Mouse (Mus musculus) retina, embryonic 14.5 days (tissue): ENCODE measurements at regions not wholly inside any gene's neighbourhood (a gene's known extent, or its start where the extent isn't known, plus 50 kb on each side); places are given as distances from the start of the nearest gene placed in this dataset.

Experiments
- DNase-seq: peaks from one replicate; pipeline ENCODE4 v3.0.0-alpha.2; 2015; ENCODE audit warnings: low spot score

DNA sequence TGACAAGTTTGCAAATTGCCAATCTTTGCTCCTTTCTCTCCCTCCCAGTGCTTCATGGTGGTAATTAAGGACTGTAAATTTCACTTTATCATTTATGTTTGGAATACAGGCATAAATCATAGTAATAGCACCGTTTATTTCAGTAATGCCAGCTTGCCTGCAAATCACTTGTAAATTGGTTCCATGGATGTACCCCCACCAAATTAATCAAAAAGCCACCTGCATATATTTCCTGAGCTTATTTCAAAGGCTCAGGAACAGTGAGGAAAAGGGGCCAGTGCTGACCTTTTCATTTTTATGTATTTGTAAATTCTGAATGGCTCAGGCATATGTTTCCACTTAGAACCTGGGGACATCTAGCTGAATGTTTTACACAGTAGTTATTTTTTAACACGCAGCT lies 115.0 kb downstream of the D3Ertd751e start:
- DNase-seq = no peak

DNA sequence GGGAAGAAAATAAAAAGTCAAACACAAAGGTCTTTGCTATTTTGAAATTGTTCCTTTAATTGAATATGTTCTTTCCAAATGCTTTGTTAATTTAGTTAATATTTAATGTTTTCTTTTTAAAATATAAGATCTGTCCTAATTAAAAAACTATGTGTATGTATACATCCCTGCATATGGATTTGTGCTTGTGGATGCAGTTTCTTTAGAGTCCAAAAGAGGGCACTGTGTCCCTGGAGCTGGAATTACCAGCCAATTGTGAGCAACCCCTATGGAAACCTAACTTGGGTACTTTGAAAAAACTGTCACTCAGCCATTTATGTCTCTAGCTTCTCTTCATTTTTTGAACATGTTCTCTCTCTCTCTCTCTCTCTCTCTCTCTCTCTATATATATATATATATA lies 120.3 kb downstream of the D3Ertd751e start:
- DNase-seq = peak; percentile 5

DNA sequence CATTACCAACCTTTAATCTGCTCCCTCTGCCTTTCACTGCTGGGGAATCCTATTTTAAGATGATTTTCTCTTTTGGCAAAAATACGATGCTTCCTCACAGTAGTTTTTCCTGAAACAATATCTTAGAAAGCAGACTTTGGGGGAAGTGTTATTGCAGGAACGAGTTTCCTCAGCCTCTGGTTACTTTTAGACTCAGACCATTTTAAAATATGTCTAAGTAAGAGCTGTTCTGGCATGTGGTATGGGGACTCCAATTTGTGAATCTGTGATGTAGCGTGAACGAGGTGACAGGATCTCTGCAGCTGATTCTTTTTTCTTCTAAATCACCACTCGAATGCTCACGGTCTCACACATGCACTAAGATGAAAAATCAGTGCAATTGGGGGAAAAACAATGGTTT lies 166.5 kb downstream of the D3Ertd751e start:
- no peak for DNase-seq

DNA sequence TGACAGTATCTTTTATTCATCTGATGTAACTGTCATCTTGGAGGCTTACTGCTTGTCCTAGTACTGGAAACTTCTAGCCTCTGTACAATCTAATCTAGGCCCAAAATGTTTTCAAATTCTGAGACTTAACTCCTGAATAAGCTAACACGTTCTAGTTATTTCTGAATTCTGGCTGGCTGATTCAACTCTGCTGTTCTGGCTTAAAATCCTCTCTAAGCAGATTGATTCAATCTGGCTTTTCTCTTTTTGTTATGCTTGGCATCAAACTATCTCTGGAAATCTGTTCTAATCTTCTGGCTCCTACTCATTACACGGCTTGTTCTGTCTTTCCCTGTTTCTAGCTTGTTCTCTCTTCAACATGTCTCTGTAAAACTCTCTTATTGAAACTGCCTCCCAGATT lies 170.8 kb downstream of the D3Ertd751e start:
- DNase-seq = no peak

DNA sequence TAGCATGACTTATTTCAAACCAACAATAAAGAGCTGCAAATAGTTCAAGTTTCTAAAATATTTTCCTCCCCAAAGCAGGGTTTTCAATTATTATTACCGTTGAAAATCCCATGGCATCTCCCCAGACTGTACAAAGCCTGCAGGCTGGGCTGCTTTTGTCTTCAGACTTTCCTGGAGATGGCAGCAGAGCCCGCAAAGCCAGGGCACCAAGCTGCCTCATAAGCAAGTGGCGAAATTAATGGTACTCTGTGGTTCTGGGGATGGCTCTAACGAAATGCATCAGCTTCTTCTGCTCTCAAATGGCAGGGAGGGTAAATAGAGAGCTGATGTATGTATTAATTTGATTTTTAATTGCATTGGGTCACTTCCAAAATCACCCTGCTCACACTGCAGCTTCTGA lies 197.4 kb downstream of the D3Ertd751e start:
- DNase-seq = peak; percentile 36

DNA sequence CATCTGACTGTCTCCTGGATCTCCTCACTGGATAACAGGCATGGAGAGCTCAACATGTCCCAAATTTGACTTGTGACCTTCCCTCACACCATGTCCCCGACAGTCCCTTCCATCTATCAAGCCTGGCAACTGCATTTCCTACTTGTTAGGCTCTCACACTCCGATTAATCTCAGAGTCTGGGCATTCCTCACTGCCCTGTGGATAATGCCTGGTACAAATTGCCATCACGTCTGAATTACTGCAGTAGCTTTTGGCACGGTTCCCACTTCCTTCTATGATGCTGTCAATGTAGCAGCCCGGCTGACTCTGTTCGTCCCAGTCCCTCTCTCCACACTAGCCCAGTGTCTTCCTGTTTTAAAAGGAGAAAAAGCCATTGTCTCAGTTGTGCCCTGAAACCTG lies 200.6 kb downstream of the D3Ertd751e start:
- no peak for DNase-seq

DNA sequence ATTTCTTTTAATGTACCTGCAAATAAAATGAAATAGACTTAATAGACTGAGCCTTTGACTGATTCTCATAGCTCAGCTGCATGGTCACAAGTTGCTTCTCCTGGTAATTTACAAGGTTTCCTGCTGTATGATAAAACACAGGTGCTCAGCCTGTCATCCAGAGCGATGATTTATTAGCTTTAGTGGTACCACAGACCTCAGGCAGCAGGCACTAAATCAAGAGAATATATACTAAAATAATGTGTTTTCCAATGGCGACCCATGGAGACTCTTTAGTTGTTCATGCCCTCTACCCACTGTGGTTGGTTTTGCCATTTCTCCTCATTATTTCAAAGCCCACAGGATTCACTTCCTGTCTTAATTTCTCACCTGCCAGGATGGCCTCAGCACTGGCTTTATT lies 207.0 kb downstream of the D3Ertd751e start:
- no peak for DNase-seq

DNA sequence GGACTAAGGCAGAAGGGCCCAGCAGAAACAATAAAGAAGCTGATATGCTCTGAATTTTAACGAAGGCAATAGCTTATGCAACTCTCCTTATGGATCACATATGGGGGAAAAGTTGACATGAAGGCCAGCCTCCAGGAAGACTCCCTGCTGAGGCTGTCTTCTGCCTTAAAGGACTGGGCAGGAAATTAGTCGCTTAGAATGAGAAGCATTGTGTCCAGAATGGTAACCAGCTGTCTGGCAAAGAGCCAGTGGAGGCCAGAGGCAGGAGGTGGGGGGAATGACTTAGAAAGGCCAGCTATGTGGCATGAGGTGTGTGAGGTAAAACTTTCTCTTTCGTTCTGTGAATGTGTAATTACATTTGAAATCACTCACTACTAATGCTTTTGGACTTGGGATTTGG lies 215.0 kb downstream of the D3Ertd751e start:
- DNase-seq = no peak

DNA sequence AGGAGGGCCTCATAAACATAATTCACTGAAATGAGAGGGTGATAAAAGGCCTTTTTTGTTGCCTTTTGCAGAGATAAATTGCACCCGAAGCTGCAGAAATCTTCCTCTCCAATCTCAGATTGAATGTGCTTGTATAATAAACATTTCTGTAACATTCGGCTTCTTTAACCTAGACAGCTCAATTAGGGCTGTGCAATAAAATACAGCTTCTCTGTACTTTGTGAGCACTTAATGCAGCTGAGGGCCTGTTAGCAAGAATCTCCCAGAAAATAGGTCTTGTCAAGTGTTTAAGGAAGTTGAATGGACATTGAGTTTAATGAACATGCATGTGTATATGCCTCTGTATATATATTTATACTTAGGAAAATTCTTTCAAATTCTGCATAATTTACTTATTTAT lies 217.8 kb downstream of the D3Ertd751e start:
- no peak for DNase-seq

DNA sequence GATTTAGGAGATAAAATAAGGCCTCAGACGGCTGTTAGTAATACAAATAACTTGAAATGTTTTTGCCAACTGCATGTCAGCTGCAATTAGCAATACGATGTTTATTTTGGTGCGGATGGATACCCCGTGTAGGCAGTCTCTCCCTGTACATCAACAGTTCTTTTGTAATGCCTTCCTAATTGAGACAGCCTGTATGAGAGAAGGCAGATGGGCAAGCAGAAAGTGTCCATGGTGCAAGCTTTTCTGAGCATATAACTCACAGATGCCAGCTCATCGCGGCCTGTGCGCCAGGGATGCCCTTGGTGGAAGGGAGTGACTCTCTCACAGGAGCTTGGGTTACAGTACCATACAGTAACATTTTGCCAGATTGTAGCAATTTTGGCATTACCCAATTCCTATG lies 220.5 kb downstream of the D3Ertd751e start:
- peak; percentile 28 for DNase-seq

DNA sequence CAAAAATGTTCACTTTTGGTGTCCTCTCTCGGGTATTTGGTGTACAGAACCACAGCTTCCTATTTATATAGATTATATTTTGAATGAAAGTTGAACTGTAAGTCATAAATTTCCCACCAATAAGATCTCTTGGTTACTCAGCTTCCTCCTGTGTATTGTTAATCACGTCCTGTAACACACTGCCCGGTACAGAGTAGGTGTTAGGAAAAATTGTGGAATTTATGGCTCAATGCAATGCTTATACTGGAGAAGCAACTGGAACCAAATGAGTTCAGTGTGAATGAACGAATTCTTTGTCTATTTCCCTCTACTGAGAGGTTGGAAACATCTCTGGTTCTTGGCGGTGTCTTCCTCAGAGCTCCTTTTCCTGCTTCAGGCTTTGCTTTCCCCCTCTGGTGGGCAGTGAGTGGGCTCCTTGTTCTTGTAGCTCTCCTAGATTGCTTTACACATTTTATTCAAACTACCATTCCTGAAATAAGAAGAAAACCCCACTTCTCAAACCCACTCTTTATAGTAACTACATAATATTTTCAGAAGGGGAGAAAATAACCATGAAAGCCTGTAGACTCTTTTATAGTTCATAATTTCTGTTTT lies 264.4 kb downstream of the D3Ertd751e start:
- no peak for DNase-seq

DNA sequence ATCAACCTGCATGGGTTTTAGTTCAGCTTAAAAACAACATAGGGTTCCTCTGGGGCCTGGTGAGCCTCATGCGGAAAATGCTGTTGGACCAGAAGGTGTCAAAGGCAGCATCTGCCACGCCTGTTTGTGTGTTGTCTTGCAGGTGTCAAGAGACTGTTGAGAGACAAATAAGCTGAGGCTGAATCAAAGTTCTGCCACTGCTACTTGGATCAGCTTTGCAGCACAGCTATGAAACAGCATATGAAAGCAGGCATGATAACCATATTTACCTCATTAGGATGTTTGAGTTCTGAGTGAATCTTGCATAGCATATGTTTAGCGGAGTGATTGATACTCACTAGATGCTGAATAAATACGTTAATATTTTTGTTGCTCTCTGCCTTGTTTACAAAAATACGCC lies 280.8 kb downstream of the D3Ertd751e start:
- DNase-seq = no peak

DNA sequence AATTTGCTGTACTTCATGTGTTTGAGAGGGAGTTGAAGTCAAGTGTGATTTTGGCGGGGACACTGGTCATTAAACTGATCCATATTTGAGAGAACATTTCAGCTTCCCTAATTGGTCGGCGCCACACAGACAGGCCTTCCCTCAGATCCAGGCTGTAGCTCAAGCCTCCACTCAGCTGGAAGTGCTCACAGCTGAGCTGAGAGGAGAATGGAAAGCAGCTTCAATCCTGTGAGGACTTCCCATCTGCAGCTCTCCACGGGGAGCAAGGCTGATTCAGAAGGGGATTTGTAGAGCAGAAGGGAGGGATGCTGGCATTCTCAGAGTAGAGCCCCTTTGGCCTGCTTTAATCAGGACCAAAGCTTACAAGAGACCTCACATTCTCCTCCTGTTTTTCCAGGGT lies 297.2 kb downstream of the D3Ertd751e start:
- peak; percentile 67 for DNase-seq

DNA sequence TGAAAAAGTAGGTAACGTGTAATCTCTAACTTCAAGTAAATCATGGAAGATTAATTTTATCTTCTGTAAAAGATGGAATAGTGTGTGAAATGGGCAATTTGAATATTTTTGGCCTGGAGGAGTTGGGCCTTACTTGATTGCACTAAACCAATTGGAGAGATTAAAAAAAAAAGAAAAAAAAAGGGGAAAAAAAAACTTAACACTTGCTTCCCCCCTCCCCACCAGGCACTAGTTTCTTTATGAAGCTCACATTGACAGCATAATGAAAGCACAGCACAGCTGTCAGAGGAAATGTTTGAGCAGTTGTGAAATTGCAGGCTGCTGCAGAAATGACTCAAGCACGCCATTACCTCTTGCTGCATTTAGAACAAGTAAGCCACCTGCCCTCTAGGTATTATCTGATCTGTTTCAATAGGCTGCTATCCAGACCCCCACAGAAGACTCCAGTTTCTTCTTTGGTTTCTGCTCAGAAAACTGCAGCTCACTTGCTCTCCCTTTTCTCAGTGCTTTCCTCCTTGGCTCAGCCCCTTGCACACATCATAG lies 297.9 kb downstream of the D3Ertd751e start:
- no peak for DNase-seq

DNA sequence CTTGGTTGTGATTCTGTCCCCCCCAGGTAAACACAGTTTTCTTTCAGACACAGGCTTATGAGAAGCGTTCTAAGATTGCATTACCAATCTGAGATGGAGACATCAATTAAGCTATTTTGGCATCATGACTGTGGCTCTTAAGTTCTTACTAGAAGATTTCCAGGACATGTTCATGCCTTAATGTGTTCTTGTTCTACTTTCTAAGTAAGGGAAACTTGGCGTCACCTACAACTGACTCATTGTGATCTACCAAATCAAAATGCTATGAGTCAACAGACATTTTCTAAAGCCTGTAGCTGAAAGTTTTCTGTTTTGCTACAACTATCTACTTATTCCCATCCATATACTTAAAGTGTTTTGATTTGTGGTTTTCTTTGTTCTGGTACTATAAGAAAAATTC lies 298.5 kb downstream of the D3Ertd751e start:
- DNase-seq = no peak

DNA sequence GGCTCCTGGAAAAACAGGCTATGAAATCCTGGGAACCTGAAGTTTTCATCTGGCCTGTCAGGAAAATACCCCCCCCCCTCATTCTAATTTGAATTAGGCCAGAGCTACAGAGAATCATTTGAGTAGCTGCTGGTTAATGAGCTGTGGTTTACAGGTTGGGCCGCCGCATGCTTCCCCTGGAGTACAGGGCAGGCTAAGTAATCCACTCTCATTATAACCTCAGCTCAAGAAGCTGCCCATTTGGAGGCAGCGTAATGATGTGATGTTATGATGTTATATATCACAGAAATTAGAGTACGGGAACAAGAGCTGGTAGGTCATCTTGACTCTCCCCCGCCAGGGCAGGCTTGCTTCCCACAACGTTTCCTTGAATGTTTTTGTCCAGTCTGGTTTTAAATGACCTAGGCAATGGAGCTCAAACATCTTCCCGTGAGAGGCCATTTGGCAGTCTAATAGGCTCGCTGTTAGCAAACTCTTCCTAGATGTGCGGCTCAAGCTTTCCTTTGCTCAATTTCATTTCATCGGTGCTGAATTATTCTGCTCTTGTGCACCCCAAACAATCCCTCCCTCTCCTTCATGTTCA lies 315.0 kb downstream of the D3Ertd751e start:
- DNase-seq = peak; percentile 7

DNA sequence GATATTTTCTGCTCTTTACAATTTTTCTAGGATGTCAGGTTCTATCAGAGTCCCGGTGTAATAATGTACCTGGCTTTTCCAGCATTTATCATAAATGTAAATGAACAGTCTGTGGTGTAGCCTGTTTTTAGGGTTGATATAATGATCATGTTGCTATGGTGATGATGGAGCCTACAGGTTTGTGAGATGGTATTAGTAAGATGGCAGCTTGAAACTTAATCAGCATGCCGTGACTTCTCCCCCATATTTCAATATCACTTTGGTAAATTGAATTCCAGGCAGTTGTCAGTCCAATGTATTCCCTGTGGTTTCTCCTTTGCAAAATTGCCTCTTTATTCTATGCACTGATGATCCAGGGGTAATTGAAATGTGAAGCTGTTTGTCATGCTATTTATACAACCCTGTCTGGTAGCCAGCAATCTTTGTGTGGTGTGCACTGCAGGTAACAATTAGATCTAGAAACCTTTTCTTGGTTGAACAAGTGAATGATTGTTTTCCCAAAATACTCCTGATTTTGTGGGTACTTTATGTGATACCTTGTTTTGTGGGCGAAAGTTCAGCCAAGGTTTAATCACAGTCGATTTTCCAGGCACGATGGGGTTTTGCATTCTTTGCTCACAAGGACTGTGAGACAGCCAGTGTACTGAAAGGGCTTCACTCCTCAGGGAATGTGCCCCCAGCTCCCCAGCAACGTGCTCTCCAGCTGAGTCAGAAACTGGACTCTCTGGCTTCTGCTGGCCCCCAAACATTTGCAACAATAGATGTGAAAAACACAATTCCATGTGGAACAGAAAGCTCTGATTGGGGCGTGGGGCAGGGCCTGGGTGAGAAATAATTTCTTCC lies 322.9 kb downstream of the D3Ertd751e start:
- DNase-seq = no peak

DNA sequence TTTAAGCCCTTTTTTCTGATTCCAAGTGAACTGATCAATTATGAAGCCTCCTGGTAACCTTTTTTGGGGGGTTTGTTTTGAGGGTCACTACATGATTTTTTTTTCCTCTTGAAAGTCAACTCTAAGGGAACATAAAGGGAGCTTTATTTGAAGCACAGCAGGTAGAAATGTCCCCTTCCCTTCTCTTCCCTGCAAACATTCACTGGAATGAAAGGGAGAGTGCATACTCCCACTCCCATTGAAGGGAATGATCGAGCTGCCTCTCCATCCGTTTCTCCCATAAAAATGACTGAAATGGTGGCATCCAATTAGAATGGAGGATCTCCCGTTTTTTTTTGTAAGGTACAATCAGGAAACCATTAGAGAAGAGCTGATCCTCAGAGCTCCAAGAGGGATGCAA lies 323.6 kb downstream of the D3Ertd751e start:
- DNase-seq = no peak

DNA sequence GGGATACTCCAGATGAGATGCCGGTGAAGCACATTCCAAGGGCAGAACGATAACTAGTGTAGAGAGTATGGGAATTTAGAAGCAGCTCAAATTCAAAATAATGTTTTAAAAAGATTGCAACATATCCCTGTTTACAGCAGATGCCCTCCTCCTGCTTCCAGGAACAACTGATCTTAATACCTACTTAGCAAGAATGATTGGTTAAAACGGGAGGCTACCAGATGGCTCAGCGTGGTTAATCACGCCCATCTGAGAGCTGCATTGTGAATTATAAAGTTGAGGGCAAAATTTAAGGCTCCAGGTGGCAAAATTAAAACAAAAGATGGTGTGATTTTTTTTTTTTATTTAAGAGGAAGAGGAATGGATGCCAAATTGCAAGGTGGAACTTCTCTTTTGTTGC lies 324.6 kb downstream of the D3Ertd751e start:
- DNase-seq = no peak

DNA sequence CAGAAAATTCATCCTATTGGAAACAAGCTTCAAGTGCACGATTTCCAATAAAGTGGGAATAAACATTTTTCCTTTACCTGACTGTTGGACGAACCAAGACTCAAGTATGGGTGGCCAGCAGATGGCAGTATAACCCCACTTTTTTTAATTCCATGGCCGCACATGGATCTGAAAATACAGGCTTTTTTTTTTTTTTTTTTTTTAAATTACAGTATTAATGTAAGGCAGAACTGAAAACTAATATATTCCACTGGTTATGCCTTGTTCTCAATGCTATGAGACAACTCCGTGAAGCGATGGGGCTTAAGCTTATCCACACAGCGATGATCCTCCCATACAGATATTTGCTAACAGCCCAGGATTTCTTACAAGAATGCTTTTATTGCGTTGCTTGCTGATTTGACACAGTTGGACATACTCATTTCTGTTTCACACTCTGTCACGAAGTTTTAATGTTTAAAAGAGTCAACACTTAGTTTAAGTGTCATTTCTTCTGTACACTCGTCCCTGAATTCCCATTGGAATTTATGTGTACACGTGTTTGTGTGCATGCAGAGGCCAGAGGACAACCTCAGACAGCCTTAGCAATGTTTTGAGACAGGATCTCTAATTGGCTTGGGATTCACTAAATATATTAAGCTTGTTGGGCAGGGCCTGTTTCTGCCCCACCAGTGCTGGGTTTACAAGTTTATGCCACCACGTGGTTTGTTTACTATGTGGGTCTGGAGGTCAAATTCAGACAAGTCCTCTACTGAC lies 332.3 kb downstream of the D3Ertd751e start:
- peak; percentile 82 for DNase-seq

DNA sequence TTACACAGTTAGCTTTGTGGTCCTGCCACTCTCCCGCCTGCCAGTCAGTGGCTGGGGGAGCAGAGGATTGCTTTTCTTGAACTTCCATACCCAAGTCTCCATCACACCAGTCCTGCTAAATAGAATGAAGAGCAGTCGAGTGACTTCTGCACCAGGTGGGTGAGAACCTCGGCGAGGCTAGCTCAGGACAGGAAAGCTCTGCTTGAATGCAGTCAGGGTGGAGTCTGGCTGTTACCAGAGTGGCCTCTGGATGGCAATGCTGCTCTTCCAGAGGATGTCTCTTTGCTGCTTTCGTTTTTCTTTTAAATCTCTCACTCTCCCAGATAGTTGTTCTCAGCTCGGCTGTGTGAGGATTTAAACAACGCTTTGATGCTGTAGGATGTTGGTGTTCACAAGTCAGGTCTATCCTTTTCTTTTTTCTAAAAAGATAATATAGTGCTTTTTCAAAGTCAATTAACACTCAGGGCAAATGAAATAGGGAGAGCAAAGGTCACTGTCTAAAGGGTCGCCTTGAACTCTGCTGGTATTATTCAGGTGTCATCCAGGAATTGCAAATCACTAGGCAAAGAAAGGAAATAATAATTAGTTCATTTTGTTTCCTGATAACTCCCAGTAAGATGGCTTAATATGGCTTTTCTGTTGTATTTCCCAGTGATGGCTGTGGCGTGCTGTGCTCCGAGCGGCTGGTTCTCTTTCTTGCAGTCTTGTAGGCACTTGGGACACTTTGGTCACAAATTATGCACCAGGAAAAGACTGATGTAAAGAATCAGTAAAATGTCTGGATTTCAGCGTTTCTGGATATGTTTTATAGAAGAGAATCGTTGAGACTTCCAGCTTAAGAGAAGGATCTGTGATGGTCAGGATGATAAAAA lies 368.8 kb downstream of the D3Ertd751e start:
- peak; percentile 85 for DNase-seq
